Mouse (Mus musculus) neural tube, embryonic 10.5 days (tissue): ENCODE results near the gene Il5.

ENCODE experiments used
- DNase-seq: peaks from one replicate; pipeline ENCODE4 v3.0.0-alpha.2; 2017; ENCODE audit warnings: low spot score; ENCODE audit errors: extremely low spot score

Gene Il5

GRCm38 (mm10) chr11:53770125-53770791 is 49.7 kb downstream of the Il5 start:
- no peak for DNase-seq

- DNase-seq: no peak
Measured at GRCm38 (mm10) chr11:53771001-53771744, 50.6 kb downstream of the Il5 start.

- DNase-seq: no peak
Measured at GRCm38 (mm10) chr11:53772536-53772935, 51.9 kb downstream of the Il5 start.

GRCm38 (mm10) chr11:53773087-53773486 is 52.5 kb downstream of the Il5 start, which contains the start of gene Gm17334:
Gene Gm17334, minus strand, starts transcription at chr11:53773187.
- no peak for DNase-seq

- no peak for DNase-seq
Measured at GRCm38 (mm10) chr11:53773641-53774360, 53.2 kb downstream of the Il5 start.
